Mouse (Mus musculus): Measurements from ENCODE around the gene Zfp281. TPM values are rescaled to one million over a fixed set of nuclear protein-coding genes. Genes with fewer than 3 reads are reported as not detected.

The Zfp281 gene
- 38.6 and 42.2 TPM in 2 replicates for polyA plus RNA-seq (2014; fragmentation: Nextera tagmentation; extraction: Ambion mirVana)

DNA sequence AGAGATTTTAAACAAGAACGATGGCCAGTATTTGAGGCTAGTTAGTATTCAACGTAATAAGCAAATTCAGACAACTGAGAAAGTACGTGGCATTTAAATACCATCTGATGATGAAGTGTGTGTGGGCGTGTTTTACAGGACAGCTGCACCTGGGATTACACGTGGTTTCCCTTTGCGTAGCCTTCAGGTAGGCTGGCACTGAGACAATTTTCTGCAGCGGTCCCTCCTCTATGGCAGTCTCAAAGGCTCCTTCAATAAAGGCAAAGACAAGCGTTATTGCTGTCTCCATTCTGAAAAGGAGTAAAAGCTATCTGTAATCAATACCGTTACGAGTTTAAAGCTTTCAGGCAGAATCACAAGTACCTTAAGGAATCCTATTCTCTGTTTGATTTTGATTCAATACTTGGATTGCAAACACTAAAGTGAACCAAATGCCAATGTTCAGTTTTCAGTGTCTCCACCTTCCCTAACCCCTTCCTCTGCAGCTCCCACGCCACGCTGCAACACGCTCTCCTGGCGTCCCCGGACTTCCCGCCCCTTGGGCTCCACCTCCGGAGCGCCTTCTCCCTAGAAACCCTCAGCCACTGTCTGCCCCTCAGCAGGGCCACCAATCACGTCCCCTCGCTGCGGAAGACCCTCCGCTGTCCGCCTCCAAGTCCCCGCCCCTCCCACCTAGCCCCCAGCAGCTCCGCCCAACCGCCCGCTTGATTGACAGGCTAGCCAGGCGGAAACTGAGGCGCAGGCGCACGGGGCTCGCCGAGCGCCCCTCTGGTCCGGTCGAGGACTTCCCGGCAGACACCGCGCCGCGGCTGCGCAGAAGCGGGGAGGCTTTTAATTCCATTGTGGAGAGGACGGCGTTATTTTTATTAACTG lies at the start of gene Zfp281:
Gene Zfp281 (plus strand): TSS at position 756 of the 873 bp plus-strand sequence.
- Histone ChIP-seq H3K4me3 (ENCODE audit: low read depth, low read length) (peak within 1 kb of the TSS; percentile 89), H3K9ac (ENCODE audit: low read length) (peak within 1 kb of the TSS; percentile 86), H3K36me3 (ENCODE audit: control insufficient read depth, insufficient read depth, low read length) (peaks cover 10% of the 10 kb centered on the region; the same call in 1 of the 2 replicates), H3K9me3 (ENCODE audit: control insufficient read depth, low read length) (no peaks in the 10 kb centered on the region), H3K4me2 (ENCODE audit: low read depth, severe bottlenecking) (peak within 1 kb of the TSS; percentile 88), H3K27ac (replicated peaks; ENCODE audit: low read depth, low read length) (peak within 1 kb of the TSS; percentile 60), H3K4me1 (ENCODE audit: control insufficient read depth, insufficient read depth, low read length) (peaks cover 11% of the 10 kb centered on the region), H3K27me3 (ENCODE audit: control insufficient read depth, insufficient read depth, low read length) (no peaks in the 10 kb centered on the region)
- peak; percentile 97 for ATAC-seq (ENCODE audit: insufficient number of reproducible peaks, low FRiP score, low TSS enrichment, low read depth)
- peak; percentile 97 for DNase-seq (ENCODE audit: low spot score)
- WGBS, result 2% methylated on average over 45 of the region's 45 CpGs

DNA sequence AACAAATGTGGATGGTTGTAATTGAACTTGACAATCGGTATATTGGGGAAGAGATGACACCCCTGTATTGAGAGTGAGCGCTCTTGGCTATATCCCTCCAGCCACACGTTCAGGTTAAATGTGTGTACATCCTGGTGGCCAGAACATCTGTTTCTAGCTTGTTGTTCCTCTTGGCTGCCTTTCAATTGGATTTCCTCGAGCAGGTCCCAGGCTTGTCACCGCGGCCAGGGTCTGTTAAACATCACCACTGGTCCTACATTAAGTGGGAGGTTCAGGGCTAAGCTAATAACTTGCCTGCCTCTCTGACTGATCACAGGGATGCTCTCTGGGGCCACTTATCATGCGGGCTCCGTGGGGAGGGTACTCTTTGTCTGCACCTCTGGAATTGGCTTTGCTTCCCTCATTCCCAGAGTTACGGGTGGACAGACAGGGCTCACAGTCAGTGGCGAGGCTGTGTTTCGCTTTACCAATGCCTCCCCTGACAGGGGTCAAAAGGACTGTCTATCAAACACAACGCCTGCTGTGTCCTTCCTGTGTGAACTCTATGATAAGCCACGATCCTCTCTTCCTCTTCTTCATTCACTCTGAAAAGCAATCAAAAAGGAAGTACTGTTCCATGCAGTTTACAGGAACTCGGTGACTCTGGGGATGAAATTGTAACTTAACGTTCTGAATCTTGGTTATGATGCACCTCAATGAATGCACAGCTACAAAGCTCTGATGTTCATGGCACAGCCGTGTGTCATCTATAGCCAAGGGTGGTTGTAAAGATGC lies 46.6 kb upstream of the Zfp281 start:
- peak; percentile 70 for DNase-seq (ENCODE audit: low spot score)
- Histone ChIP-seq H3K27me3 (ENCODE audit: control insufficient read depth, insufficient read depth, low read length) (no peaks in the 10 kb centered on the region), H3K9ac (ENCODE audit: low read length) (no peak overlapping the region), H3K36me3 (ENCODE audit: control insufficient read depth, insufficient read depth, low read length) (no peaks in the 10 kb centered on the region), H3K9me3 (ENCODE audit: control insufficient read depth, low read length) (no peaks in the 10 kb centered on the region), H3K4me1 (ENCODE audit: control insufficient read depth, insufficient read depth, low read length) (0 out of 2 replicates have a peak, but pooled peaks cover 6% of the 10 kb centered on the region), H3K4me2 (ENCODE audit: low read depth, severe bottlenecking) (no peak overlapping the region), H3K27ac (replicated peaks; ENCODE audit: low read depth, low read length) (no peak overlapping the region), H3K4me3 (ENCODE audit: low read depth, low read length) (no peak overlapping the region)
- 32% methylated on average over 16 of the region's 16 CpGs for WGBS
- no peak for ATAC-seq (ENCODE audit: insufficient number of reproducible peaks, low FRiP score, low TSS enrichment, low read depth)

DNA sequence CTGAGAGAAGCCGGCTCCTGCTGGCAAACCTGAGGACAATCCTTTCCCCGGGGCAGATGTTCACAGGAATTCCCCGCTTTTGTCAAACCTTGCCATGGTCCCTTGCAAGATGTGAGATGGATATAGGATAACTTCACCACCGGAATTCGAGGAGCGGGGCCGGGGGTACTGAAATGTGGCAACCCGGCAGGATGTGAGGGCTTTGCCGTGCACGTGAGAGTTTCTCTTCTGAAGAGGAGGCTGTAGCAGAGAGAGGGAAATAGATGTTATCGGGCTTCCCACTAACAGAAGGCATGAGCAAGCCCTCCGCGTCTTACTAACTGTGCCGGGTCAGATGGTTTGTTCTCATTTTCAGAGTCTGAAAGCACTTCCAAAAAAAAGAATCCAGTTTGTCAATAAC lies 45.3 kb upstream of the Zfp281 start:
- Histone ChIP-seq H3K4me2 (ENCODE audit: low read depth, severe bottlenecking) (no peak overlapping the region), H3K4me1 (ENCODE audit: control insufficient read depth, insufficient read depth, low read length) (0 out of 2 replicates have a peak, but pooled peaks cover 6% of the 10 kb centered on the region), H3K9ac (ENCODE audit: low read length) (no peak overlapping the region), H3K9me3 (ENCODE audit: control insufficient read depth, low read length) (no peaks in the 10 kb centered on the region), H3K4me3 (ENCODE audit: low read depth, low read length) (no peak overlapping the region), H3K27me3 (ENCODE audit: control insufficient read depth, insufficient read depth, low read length) (no peaks in the 10 kb centered on the region), H3K36me3 (ENCODE audit: control insufficient read depth, insufficient read depth, low read length) (no peaks in the 10 kb centered on the region), H3K27ac (replicated peaks; ENCODE audit: low read depth, low read length) (no peak overlapping the region)
- ATAC-seq (ENCODE audit: insufficient number of reproducible peaks, low FRiP score, low TSS enrichment, low read depth) (no peak), DNase-seq (ENCODE audit: low spot score) (no peak)
- WGBS, result 81% methylated on average over 14 of the region's 14 CpGs

DNA sequence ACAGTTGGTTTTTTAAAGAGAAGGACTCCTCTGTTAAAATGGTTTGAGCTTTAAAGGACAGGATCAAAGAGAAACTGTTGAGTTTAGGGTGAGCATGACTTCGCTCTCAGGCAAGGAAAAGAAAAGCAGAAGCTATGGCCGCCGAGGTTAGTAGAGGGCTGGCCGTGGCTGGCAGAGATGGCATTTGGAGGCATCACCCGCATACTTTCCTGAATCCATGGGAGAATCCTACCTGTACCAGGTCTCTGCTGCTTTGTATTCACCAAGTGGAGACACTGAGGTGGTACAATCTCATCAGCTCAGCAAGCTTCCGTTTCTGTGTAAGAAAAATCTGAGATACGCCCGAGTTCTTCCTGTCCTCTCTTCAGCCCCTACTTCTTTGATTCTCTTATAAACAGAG lies 44.4 kb upstream of the Zfp281 start:
- 0 out of 2 replicates have a peak, but pooled peaks cover 6% of the 10 kb centered on the region for H3K4me1 ChIP-seq (ENCODE audit: control insufficient read depth, insufficient read depth, low read length)
- H3K4me3 ChIP-seq (ENCODE audit: low read depth, low read length), result no peak overlapping the region
- no peak overlapping the region for H3K27ac ChIP-seq (replicated peaks; ENCODE audit: low read depth, low read length)
- WGBS, result 93% methylated on average over 8 of the region's 8 CpGs
- H3K27me3 ChIP-seq (ENCODE audit: control insufficient read depth, insufficient read depth, low read length), result no peaks in the 10 kb centered on the region
- H3K9me3 ChIP-seq (ENCODE audit: control insufficient read depth, low read length), result no peaks in the 10 kb centered on the region
- no peak overlapping the region for H3K4me2 ChIP-seq (ENCODE audit: low read depth, severe bottlenecking)
- no peak for DNase-seq (ENCODE audit: low spot score)
- no peaks in the 10 kb centered on the region for H3K36me3 ChIP-seq (ENCODE audit: control insufficient read depth, insufficient read depth, low read length)
- no peak for ATAC-seq (ENCODE audit: insufficient number of reproducible peaks, low FRiP score, low TSS enrichment, low read depth)
- H3K9ac ChIP-seq (ENCODE audit: low read length), result no peak overlapping the region

DNA sequence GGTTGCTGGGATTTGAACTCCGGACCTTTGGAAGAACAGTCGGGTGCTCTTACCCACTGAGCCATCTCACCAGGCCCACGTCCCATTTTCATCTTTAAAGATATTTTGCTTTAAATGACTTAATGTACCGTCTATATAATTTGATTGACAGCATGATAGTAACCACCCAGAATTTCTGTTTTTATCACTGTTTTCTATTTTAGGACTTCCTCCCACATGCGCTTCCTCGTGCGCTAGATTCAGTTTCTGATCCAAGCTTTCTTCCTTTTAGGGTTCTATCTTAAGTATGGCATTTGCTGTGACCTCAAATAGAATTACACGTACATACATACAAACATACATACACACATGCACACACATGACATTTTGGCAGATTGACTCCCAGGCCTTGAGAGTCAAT lies 42.9 kb upstream of the Zfp281 start:
- Histone ChIP-seq H3K4me1 (ENCODE audit: control insufficient read depth, insufficient read depth, low read length) (0 out of 2 replicates have a peak, but pooled peaks cover 3% of the 10 kb centered on the region), H3K36me3 (ENCODE audit: control insufficient read depth, insufficient read depth, low read length) (no peaks in the 10 kb centered on the region), H3K4me3 (ENCODE audit: low read depth, low read length) (no peak overlapping the region), H3K27me3 (ENCODE audit: control insufficient read depth, insufficient read depth, low read length) (no peaks in the 10 kb centered on the region), H3K9me3 (ENCODE audit: control insufficient read depth, low read length) (no peaks in the 10 kb centered on the region), H3K27ac (replicated peaks; ENCODE audit: low read depth, low read length) (no peak overlapping the region), H3K4me2 (ENCODE audit: low read depth, severe bottlenecking) (no peak overlapping the region), H3K9ac (ENCODE audit: low read length) (no peak overlapping the region)
- ATAC-seq (ENCODE audit: insufficient number of reproducible peaks, low FRiP score, low TSS enrichment, low read depth), result no peak
- WGBS, result 92% methylated on average over 8 of the region's 8 CpGs
- DNase-seq (ENCODE audit: low spot score), result no peak

DNA sequence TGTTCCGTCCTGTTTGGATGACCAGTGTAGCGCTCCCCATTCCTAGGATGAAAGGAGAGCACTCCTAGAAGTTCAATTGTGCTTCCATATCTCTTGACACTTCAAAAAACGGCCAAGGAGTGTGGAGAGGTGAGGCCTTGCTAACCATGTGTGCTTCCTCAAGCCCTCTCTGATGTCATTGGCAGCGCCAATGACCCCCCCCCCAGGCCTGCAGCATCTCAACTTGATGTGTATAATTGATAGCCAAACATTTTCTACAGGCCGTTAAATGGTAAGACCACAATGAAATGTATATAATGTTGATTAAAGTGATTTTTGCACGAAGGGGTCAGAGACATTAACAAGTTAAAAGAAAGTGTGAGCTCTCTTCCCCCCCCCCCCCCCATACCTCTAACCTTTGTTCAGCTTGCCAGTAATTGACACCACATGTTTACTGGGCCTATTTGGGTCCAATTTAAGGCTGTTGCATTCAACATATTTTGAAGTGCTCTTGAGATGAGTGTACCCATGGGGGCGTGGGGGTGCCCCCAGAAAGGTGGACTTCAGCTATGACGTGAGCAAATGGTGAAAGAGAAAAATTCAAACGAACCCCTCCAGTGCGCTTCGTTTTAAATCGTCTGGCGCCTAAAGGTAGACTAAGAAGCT lies 36.8 kb upstream of the Zfp281 start:
- ATAC-seq (ENCODE audit: insufficient number of reproducible peaks, low FRiP score, low TSS enrichment, low read depth) (no peak), DNase-seq (ENCODE audit: low spot score) (peak; percentile 36)
- H3K4me3 ChIP-seq (ENCODE audit: low read depth, low read length), result no peak overlapping the region
- no peak overlapping the region for H3K9ac ChIP-seq (ENCODE audit: low read length)
- no peak overlapping the region for H3K27ac ChIP-seq (replicated peaks; ENCODE audit: low read depth, low read length)
- no peaks in the 10 kb centered on the region for H3K27me3 ChIP-seq (ENCODE audit: control insufficient read depth, insufficient read depth, low read length)
- no peaks in the 10 kb centered on the region for H3K9me3 ChIP-seq (ENCODE audit: control insufficient read depth, low read length)
- 32% methylated on average over 13 of the region's 13 CpGs for WGBS
- no peaks in the 10 kb centered on the region for H3K36me3 ChIP-seq (ENCODE audit: control insufficient read depth, insufficient read depth, low read length)
- no peak overlapping the region for H3K4me2 ChIP-seq (ENCODE audit: low read depth, severe bottlenecking)
- peaks cover 6% of the 10 kb centered on the region for H3K4me1 ChIP-seq (ENCODE audit: control insufficient read depth, insufficient read depth, low read length)

DNA sequence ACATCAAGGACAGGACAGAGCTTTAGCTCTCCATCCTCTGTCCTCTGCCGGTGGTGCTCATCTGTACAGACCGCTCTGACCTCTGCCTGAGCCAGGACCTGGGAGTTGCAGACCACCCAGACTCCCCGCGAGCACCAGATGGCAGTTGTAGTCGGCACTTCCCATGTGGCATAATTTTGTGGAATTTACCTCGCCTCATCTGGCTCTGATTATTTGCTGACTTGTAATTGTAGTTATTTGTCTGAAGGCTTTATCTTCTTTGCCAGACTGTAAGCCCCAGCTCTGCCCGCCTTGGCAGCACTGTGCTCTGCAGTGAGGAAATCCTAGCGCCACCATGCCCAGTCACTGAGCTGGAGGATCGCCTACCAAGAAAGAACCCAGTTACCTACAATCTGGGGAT lies 35.8 kb upstream of the Zfp281 start:
- WGBS, result 5% methylated on average over 9 of the region's 9 CpGs
- peak; percentile 78 for DNase-seq (ENCODE audit: low spot score)
- peak; percentile 67; the same call in 1 of the 2 replicates for ATAC-seq (ENCODE audit: insufficient number of reproducible peaks, low FRiP score, low TSS enrichment, low read depth)
- H3K36me3 ChIP-seq (ENCODE audit: control insufficient read depth, insufficient read depth, low read length), result no peaks in the 10 kb centered on the region
- peaks cover 6% of the 10 kb centered on the region for H3K4me1 ChIP-seq (ENCODE audit: control insufficient read depth, insufficient read depth, low read length)
- no peaks in the 10 kb centered on the region for H3K9me3 ChIP-seq (ENCODE audit: control insufficient read depth, low read length)
- H3K9ac ChIP-seq (ENCODE audit: low read length), result no peak overlapping the region
- H3K4me2 ChIP-seq (ENCODE audit: low read depth, severe bottlenecking), result peak overlapping the region; percentile 45
- peak overlapping the region; percentile 11 for H3K4me3 ChIP-seq (ENCODE audit: low read depth, low read length)
- no peaks in the 10 kb centered on the region for H3K27me3 ChIP-seq (ENCODE audit: control insufficient read depth, insufficient read depth, low read length)
- H3K27ac ChIP-seq (replicated peaks; ENCODE audit: low read depth, low read length), result no peak overlapping the region

DNA sequence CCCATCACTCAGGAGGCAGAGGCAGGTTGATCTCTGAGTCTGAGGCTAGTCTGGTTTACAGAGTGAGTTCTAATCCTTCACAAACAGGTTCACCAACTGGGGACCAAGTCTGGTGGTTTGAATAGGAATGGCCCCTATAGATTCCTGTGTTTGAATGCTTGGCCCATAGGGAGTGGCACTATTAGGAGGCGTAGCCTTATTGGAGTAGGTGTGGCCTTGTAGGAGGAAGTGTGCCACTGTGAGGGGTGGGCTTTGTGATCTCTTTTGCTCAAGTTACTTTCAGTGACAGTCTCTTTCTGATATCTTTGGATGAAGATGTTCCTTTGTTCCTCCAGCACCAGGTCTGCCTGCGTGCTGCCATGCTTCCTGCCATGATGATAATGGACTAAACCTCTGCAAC lies 32.0 kb upstream of the Zfp281 start:
- no peak for ATAC-seq (ENCODE audit: insufficient number of reproducible peaks, low FRiP score, low TSS enrichment, low read depth)

More for the DNA sequence above, 32.0 kb upstream of the Zfp281 start:
- H3K36me3 ChIP-seq (ENCODE audit: control insufficient read depth, insufficient read depth, low read length), result no peaks in the 10 kb centered on the region
- no peaks in the 10 kb centered on the region for H3K27me3 ChIP-seq (ENCODE audit: control insufficient read depth, insufficient read depth, low read length)
- H3K4me1 ChIP-seq (ENCODE audit: control insufficient read depth, insufficient read depth, low read length), result peaks cover 6% of the 10 kb centered on the region
- H3K9ac ChIP-seq (ENCODE audit: low read length), result no peak overlapping the region
- H3K9me3 ChIP-seq (ENCODE audit: control insufficient read depth, low read length), result no peaks in the 10 kb centered on the region
- WGBS, result 89% methylated on average over 2 of the region's 2 CpGs
- no peak overlapping the region for H3K4me2 ChIP-seq (ENCODE audit: low read depth, severe bottlenecking)
- no peak overlapping the region for H3K27ac ChIP-seq (replicated peaks; ENCODE audit: low read depth, low read length)
- DNase-seq (ENCODE audit: low spot score), result no peak
- H3K4me3 ChIP-seq (ENCODE audit: low read depth, low read length), result no peak overlapping the region
